8 mouse cellular contexts compared by ENCODE assay signal in the genomic region with DNA sequence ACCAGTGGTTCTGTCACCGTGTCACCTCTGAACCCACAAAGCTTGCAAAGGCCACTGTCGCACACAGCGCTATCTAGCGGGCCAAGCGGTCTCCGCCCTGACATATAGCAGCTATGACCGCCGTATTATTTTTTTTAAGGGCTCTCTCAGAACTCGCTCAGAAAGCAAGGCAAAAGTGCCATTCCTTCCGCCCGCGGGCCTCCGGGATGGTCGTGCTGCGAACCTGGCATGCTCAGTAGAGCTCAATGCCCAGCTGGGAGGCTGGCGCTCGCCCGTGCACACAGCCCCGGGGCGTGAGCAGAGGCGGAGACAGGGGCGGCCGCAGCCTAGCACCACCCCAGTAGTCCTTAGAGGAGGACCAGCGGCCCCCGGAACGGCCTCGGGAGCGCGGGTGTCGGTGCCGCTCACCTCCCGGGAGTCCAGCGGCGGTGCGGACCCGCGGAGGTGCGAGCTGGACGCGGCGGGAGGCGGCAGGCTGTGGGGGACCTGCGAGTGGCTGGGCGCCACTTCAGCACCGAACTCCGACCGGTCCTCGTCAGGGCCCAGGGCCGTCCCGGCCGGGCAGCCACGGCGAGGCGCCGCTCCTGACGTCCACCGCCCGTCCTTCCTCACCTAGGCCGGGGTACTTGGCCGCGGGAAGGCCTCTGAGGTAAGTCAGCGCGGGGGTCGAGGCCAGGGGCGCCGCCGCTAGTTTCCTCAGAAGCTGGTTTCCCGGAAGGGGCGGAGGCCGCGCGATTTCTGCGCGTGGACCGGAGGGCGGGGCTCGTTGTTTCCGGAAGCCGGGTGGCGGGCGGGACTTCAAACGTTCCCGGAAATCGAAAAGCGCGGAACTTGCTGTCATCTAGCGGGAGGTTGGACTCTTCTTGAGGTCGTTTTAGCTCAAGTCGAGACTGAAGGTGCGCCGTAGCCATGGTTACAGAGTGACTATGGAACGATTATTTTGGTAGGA. TPM values are rescaled to one million over a fixed set of nuclear protein-coding genes. Genes with fewer than 3 reads are reported as not detected.
DNase-seq lines count a peak whose midpoint lies in the region; ATAC-seq and TF ChIP-seq lines count a peak whose summit lies in the region.

A gene (plus strand): TSS at position 306 of the 949 bp plus-strand sequence.
A gene (minus strand): TSS at position 737 of the 949 bp plus-strand sequence.

- H3K27me3 ChIP-seq in embryonic facial prominence, embryonic 15.5 days: no peaks in the 10 kb centered on the region
- no peaks in the 10 kb centered on the region for H3K27me3 ChIP-seq in limb, embryonic 14.5 days (ENCODE audit: control insufficient read depth, insufficient read depth, low read length)
- no peaks in the 10 kb centered on the region for H3K27me3 ChIP-seq in midbrain, postnatal 0 days (ENCODE audit: insufficient read depth, low read length)

- H3K4me3 ChIP-seq in bone marrow, adult 2 months (replicated peaks; ENCODE audit: control insufficient read depth, low read depth, low read length): peak within 1 kb of the TSS; percentile 88
- H3K4me3 ChIP-seq in embryonic facial prominence, embryonic 15.5 days (replicated peaks): peak within 1 kb of the TSS; percentile 99
- peak within 1 kb of the TSS; percentile 95 for H3K4me3 ChIP-seq in limb, embryonic 14.5 days (replicated peaks; ENCODE audit: low read length)
- peak within 1 kb of the TSS; percentile 98 for H3K4me3 ChIP-seq in midbrain, postnatal 0 days (ENCODE audit: low read depth, low read length)

- peak within 1 kb of the TSS; percentile 87 for H3K9ac ChIP-seq in embryonic facial prominence, embryonic 15.5 days
- H3K9ac ChIP-seq in limb, embryonic 14.5 days (ENCODE audit: low read depth, low read length, severe bottlenecking): peak within 1 kb of the TSS; percentile 90
- H3K9ac ChIP-seq in midbrain, postnatal 0 days (replicated peaks; ENCODE audit: low read length, poor library complexity, severe bottlenecking): peak within 1 kb of the TSS; percentile 93

- TF ChIP-seq CTCF in bone marrow, adult 2 months (IDR thresholded peaks at IDR 0.05; ENCODE audit: control insufficient read depth, insufficient read depth, low read length): peak; percentile 52
- peak; percentile 71 for TF ChIP-seq CTCF in midbrain, postnatal 0 days (IDR thresholded peaks at IDR 0.05)

- H3K27ac ChIP-seq in bone marrow, adult 2 months (ENCODE audit: control insufficient read depth, insufficient read depth, low read depth, low read length, poor library complexity): peak within 1 kb of the TSS; percentile 92
- H3K27ac ChIP-seq in embryonic facial prominence, embryonic 15.5 days (replicated peaks): peak within 1 kb of the TSS; percentile 88
- H3K27ac ChIP-seq in limb, embryonic 14.5 days (replicated peaks; ENCODE audit: low read depth, low read length): peak within 1 kb of the TSS; percentile 87
- peak within 1 kb of the TSS; percentile 93 for H3K27ac ChIP-seq in midbrain, postnatal 0 days (ENCODE audit: low read depth, low read length)

- H3K9me3 ChIP-seq in embryonic facial prominence, embryonic 15.5 days (replicated peaks): no peaks in the 10 kb centered on the region
- H3K9me3 ChIP-seq in limb, embryonic 14.5 days (ENCODE audit: control insufficient read depth, low read length): no peaks in the 10 kb centered on the region
- H3K9me3 ChIP-seq in midbrain, postnatal 0 days (ENCODE audit: low read length): no peaks in the 10 kb centered on the region

- peak; percentile 95 for DNase-seq in 416B (ENCODE audit: low read depth)
- DNase-seq in heart, adult 8-10 months (ENCODE audit: low spot score): peak; percentile 92
- peak; percentile 92 for DNase-seq in kidney, adult 9 months
- peak; percentile 90 for DNase-seq in limb, embryonic 14.5 days (ENCODE audit: low spot score)
- peak; percentile 92 for DNase-seq in midbrain, postnatal 0 days (ENCODE audit: low spot score)
- peak; percentile 86 to 89 for DNase-seq in spleen, postnatal 14 days (ENCODE audit: low spot score in 2 of 2)

- under 1% methylated on average over 92 of the region's 92 CpGs for WGBS in bone marrow, adult 2 months
- under 1% methylated on average over 92 of the region's 92 CpGs for WGBS in embryonic facial prominence, embryonic 15.5 days
- WGBS in limb, embryonic 14.5 days: under 1% methylated on average over 83 of the region's 92 CpGs
- under 1% methylated on average over 67 of the region's 92 CpGs for WGBS in midbrain, postnatal 0 days

- 0 out of 2 replicates have a peak, but pooled peaks cover 2% of the 10 kb centered on the region for H3K36me3 ChIP-seq in embryonic facial prominence, embryonic 15.5 days
- no peaks in the 10 kb centered on the region; the same call in 1 of the 2 replicates for H3K36me3 ChIP-seq in limb, embryonic 14.5 days (ENCODE audit: control insufficient read depth, insufficient read depth, low read length)
- H3K36me3 ChIP-seq in midbrain, postnatal 0 days (ENCODE audit: insufficient read depth, low read length): no peaks in the 10 kb centered on the region

- peaks cover 1% of the 10 kb centered on the region; the same call in 1 of the 2 replicates for H3K4me1 ChIP-seq in bone marrow, adult 2 months (ENCODE audit: control insufficient read depth, insufficient read depth, low read length)
- peaks cover 9% of the 10 kb centered on the region; the same call in 1 of the 2 replicates for H3K4me1 ChIP-seq in embryonic facial prominence, embryonic 15.5 days
- peaks cover 8% of the 10 kb centered on the region; the same call in 1 of the 2 replicates for H3K4me1 ChIP-seq in limb, embryonic 14.5 days (ENCODE audit: control insufficient read depth, insufficient read depth, low read length)
- H3K4me1 ChIP-seq in midbrain, postnatal 0 days (ENCODE audit: insufficient read depth, low read length): no peaks in the 10 kb centered on the region

- peak; percentile 99 for ATAC-seq in embryonic facial prominence, embryonic 15.5 days (ENCODE audit: insufficient number of reproducible peaks, low FRiP score, low TSS enrichment, low read depth)
- peak; percentile 94 for ATAC-seq in limb, embryonic 14.5 days (ENCODE audit: low FRiP score, low read depth)
- ATAC-seq in midbrain, postnatal 0 days (ENCODE audit: low FRiP score): peak; percentile 95

- H3K4me2 ChIP-seq in embryonic facial prominence, embryonic 15.5 days (replicated peaks): peak within 1 kb of the TSS; percentile 78
- peak within 1 kb of the TSS; percentile 86 for H3K4me2 ChIP-seq in limb, embryonic 14.5 days (replicated peaks; ENCODE audit: low read depth, low read length, severe bottlenecking)
- H3K4me2 ChIP-seq in midbrain, postnatal 0 days (ENCODE audit: low read depth, low read length, poor library complexity, severe bottlenecking): peak within 1 kb of the TSS; percentile 74

- TF ChIP-seq POLR2A in bone marrow, adult 2 months (IDR thresholded peaks at IDR 0.05; ENCODE audit: borderline replicate concordance, control insufficient read depth, low read depth, low read length): peak; percentile 68; the same call in 1 of the 2 replicates
- no peak for TF ChIP-seq POLR2A in limb, embryonic 14.5 days (IDR thresholded peaks at IDR 0.05; ENCODE audit: borderline replicate concordance, extremely low read depth, insufficient read depth, insufficient read length)

RNA-seq across cellular contexts. Expression of the first gene that starts in this region (rescaled TPM):
- polyA plus RNA-seq in bone marrow, adult 2 months (2011; ENCODE audit: insufficient read depth, insufficient read length, low replicate concordance, missing spikeins): 8.5 and 14.2 TPM in 2 replicates
- polyA plus RNA-seq in embryonic facial prominence, embryonic 15.5 days (2015; fragmentation: Nextera tagmentation; extraction: Ambion mirVana): 19.3 and 19.7 TPM in 2 replicates
- 1 to 10 TPM; 5.5 to 7.9 (median 6.0) TPM for total RNA-seq in heart, adult 8-10 months (2022)
- 8.7 and 10.7 TPM in 2 replicates for polyA plus RNA-seq in limb, embryonic 14.5 days (2012; rRNA removed)
- polyA plus RNA-seq in limb, embryonic 14.5 days (2014; fragmentation: Nextera tagmentation; extraction: Ambion mirVana): 16.1 and 17.1 TPM in 2 replicates
- total RNA-seq in midbrain, postnatal 0 days (2014; rRNA removed): 7.4 and 10.4 TPM in 2 replicates
- 3.2 and 3.7 TPM in 2 replicates for polyA plus RNA-seq in midbrain, postnatal 0 days (2015; fragmentation: Nextera tagmentation; extraction: Ambion mirVana)

RNA-seq across cellular contexts. Expression of the second gene that starts in this region (rescaled TPM):
- polyA plus RNA-seq in bone marrow, adult 2 months (2011; ENCODE audit: insufficient read depth, insufficient read length, low replicate concordance, missing spikeins): 42.6 and 87.2 TPM in 2 replicates
- 69.0 and 74.4 TPM in 2 replicates for polyA plus RNA-seq in embryonic facial prominence, embryonic 15.5 days (2015; fragmentation: Nextera tagmentation; extraction: Ambion mirVana)
- 100 to 1,000 TPM; 121 to 132 (median 127) TPM for total RNA-seq in heart, adult 8-10 months (2022)
- 58.0 and 61.7 TPM in 2 replicates for polyA plus RNA-seq in limb, embryonic 14.5 days (2012; rRNA removed)
- 83.2 and 85.5 TPM in 2 replicates for polyA plus RNA-seq in limb, embryonic 14.5 days (2014; fragmentation: Nextera tagmentation; extraction: Ambion mirVana)
- total RNA-seq in midbrain, postnatal 0 days (2014; rRNA removed): 49.7 and 58.5 TPM in 2 replicates
- polyA plus RNA-seq in midbrain, postnatal 0 days (2015; fragmentation: Nextera tagmentation; extraction: Ambion mirVana): 38.7 and 38.8 TPM in 2 replicates

Comparison
In these comparisons a context has a peak if more than half of its experiments do, and no peak if none do; other contexts are left out.
1. Peak in every context shown above with its lines: DNase-seq, ATAC-seq, H3K4me3 ChIP-seq and H3K27ac ChIP-seq.